Mouse (Mus musculus): ENCODE measurements around the gene Slc24a4.

DNA sequence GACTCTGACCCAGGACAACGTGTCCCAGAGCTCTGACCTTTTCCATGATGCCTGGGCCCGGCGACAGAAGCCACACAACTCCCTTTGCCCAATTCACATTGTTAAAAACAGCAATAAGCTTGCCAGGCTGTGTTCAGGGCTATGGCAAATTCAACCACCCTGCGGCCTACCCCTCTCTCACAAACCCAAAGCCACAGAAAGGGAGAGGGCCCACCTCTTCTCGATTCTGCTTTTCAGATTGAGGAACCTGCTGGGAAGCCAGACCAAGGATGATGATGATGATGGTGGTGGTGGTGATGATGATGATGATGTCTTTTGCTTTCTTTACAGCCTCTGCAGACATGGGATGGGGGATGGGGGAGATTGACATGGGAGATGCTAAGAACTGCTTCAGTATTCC, 117.7 kb downstream of the Slc24a4 start:
- TF ChIP-seq POLR2A (IDR thresholded peaks at IDR 0.05; ENCODE audit: borderline replicate concordance, insufficient read depth, low read length), result no peak
- TF ChIP-seq CTCF (IDR thresholded peaks at IDR 0.05; ENCODE audit: borderline replicate concordance, insufficient read depth, low read depth, low read length), result no peak

Measured in cerebellum, adult 2 months (tissue).